Mouse (Mus musculus) ES-CJ7 (cell line): Measurements from ENCODE around the gene Dennd1a.

ENCODE experiments used
- DNase-seq: peaks from one replicate; pipeline ENCODE4 v3.0.0; 2011; ENCODE audit warnings: low read depth, low spot score

Dennd1a gene

DNA sequence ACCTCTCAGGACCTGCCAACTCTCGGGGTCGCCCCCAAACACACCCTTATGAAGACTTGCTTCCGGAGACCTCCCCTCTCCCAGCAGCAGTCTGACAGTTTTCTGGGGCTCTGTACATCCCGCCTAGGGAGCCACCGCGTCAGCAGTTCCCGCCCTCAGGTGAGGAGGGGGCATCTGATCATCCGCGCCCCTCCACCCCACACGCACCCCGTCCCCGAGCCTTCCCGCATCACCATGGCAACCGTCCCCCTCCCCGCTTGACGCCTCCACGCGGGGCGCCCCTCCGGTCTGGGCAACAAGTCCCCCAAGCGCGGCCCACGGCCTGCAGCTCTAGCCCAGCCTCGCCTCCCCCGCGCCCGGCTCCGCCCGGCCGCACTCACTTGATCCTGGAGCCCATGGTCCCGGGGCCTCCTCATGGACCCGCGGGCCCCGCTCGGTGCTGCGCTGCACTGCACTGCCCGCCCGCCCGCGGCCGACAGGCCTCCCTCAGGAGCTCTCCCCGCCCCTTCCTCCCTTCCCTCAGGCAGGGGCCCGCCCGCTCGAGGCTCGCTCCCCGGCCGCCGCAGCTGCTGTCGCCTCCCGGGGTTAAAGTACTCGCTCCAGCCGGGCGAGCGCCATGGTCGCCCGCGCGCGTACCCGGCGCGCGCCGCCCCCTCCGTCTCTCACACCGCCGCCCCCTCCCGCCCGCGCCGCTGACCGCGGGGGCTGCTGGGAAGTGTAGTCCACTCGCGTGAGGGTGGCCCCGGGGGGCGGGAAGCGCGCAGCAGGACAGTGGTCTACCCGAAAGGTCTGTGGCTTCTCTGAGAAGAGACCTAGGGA is at the start of gene Dennd1a:
TSS of gene Dennd1a (minus strand) at position 658 of the 819 bp plus-strand sequence.
- peak; percentile 73 for DNase-seq

DNA sequence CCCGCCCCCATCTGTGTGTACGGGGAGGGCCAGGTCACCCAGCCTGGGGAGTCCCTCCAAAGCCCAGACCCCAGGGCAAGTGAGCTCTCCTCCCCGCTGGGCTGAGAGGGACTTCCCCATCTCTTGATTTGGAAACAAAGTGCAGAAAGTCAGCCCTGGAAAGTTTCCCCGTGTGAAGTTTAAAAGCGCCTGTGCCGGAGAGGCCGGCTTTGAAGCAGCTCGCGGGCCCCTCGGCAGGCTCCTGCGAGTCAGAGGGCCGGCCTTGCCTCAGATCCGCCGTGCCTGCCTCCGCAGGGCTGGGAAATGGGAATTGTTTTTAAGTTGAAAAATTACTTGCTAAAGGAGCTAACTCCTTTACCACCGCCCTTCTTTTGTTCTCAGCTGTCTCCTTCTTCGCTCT is 49.4 kb upstream of the Dennd1a start:
- peak; percentile 31 for DNase-seq

DNA sequence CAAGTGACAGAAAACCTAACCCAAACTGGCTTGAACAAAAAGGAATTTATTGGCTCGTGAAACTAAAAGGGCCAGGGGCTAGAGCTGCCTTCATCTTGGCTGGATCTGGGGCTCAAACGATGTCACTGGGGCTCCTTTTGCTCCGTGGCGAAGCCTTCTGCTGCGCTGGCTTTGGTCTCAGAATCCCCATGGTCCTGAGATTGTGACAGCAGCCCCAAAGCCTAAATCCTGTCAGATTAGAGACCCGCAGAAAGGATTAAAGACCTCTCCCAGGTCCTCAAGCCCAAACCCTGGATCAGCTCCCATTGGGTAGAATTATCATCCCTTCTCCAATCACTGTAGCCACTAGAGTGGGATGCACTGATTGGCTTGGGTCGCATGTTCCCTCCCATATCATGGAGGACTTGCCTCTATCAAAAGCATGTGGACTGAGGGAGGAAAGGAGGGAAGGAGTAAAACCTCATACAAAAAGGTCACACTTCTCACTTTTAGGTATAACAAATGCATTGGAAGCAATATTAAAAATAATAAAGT is 46.5 kb upstream of the Dennd1a start:
- no peak for DNase-seq

DNA sequence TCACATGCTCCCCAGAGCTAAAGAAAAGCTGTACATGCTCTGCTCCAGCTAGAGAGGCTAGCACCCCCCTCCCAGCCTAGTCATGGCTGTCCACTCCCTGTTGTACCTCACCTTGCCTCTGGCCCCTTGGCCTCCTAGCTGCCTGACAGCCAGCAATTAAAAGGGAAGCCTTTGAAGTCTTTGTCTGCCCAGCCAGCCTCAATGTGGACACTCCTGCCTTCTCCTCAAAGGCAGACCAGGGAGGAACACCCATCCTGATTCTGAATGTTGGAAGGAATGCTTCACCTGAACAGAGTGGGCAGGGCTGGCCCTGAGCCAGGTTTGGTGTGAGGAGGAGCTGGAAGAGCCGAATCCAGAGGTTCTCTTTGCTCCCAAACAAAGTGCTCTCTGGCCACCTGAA is 39.5 kb upstream of the Dennd1a start:
- DNase-seq, result no peak

DNA sequence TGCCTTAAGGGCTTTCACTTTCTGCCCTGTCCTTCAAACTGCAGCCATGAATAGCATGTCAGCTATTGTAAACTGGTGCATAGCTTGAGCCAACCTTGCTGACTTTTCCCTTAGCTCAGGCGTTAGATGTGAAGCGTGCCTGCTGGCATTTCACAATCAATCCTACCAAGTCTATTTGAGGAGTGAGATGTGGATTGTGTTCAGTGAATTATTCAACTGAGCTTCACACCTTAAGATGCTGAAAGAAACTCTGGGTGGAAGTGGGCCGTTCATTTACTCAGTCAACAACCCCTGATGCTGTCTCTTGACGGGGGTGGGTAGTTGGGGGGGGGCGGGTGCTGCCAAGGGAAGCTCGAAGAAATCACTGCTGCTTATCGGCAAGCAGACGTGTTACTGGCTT is 36.2 kb upstream of the Dennd1a start:
- DNase-seq, result no peak

DNA sequence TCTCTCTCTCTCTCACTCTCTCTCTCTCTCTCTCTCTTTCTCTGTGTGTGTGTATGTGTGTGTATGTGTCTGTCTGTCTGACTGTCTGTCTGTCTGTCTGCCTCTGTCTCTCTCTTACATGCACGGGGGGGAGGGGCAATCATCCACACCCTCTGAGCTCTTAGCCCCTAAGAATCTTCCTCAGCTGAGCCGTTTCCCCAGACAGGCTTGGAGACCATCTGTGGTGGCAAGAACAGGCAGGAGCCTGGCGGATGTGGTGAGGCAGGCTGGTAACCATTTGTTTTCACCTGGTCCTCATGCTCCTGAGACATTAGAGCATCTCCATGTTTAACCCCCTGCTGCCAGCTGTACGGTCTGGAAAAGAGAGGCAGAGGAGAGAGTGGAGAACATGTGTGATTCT is 33.7 kb upstream of the Dennd1a start:
- no peak for DNase-seq

DNA sequence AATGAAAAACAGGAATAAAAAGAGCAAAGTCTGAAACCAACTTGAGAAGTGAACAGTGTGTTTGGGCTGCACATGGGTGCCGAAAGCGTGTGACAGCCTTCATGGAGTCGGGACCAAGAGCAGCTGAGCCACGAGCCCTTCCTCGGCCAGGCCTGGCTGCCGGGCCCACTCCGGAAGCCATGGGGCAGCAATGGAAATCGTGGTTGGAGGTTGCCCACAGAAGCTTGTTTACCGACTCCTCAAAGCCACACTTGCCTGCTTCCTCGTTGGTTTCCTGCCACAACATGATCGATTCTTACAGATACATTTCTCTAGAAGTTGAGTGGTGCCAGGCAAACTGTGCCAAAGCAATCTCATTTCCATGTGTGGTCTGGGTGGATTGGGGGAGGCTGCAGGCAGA is 31.9 kb upstream of the Dennd1a start:
- DNase-seq, result no peak

DNA sequence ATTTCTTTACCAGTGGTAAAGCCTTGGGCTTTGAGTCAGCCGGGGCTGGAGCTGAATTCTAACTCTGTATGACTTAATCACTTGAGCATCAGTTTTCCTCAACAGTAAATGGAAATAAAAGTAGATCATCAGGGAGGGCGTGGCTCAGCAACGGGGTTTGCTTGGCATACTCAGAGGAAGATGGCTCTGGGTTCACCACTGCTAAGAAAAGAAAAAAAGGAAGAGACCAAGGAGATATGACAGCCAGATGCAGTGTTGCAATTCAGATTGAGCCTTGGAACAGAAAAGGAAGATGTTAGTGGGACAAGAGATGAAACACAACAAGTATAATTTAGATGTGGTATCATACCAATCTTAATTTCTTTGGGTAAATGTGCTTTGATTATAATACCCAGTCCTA is 26.2 kb upstream of the Dennd1a start:
- no peak for DNase-seq

DNA sequence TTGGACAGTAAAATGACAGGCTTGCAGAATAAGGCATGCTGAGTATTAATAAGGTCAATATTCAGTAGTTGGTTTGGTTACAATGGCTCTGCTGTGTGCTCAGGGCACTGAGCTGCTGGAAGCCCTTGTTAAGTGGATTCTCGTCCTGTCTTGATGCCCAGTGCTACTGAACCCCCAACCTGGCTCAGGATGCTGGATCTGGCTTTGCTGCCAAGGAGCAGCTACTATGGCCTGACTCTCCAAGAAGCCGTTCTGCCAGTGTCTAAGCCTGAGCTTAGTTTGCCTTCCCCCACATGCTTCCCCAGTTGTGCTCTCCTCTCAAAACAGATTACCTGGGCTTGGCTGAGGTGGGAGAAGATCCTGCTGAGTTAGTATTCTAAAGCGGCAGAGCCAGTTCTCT is 25.7 kb upstream of the Dennd1a start:
- no peak for DNase-seq

DNA sequence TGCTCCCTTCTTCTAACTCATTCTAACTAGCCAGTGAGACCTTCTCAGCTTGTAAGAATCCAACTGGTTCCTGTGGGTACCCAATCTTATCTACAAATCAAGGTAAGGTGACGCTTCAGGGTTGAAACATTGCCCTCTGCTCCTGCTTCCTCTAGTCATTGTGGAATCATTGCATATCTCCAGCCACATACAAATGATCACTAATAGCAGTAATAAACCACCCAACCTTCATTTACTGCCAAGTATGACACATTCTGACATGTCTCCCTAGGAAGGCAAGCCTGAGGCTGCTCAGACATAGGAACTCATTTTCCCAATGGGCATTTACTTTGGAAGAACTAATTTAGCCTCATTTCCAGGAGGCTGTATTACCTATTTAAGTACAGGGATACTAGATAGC is 18.0 kb upstream of the Dennd1a start:
- no peak for DNase-seq

DNA sequence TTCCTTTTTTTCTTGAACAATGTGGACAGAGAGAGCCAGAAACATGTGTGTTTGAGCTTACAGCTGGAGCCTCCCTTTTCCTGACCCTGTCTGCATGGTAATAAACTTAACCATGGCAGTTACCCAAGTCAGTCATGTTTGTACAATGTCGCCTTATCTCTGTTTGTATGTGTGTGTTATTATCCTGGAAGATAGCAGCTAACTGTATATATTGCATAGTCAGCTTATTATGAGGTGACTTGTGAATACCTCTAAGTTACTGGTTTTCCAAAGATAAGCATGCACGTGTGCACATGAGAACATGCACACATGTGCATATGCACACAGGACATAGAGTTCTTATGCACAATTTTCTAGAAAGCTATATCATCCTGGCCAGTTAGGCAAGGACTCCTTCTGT is 13.8 kb upstream of the Dennd1a start:
- no peak for DNase-seq

DNA sequence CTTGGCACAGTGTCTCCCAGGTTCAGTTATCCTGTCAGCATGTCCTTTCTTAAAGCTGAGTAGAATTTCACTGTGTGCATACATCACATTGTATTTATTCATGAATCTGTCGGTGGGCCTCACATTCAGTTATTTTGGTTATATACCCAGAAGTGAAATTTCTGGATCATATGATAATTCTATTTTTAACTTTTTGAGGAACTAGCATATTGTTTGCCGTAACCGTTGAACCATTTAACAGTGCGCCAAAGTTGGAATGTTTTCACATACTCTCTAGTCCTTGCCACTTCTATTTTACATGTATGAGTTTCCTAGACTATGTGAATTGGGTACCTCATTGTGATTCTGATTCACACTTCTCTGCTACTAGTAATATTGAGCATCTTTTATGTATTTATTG is 8.7 kb upstream of the Dennd1a start:
- no peak for DNase-seq

DNA sequence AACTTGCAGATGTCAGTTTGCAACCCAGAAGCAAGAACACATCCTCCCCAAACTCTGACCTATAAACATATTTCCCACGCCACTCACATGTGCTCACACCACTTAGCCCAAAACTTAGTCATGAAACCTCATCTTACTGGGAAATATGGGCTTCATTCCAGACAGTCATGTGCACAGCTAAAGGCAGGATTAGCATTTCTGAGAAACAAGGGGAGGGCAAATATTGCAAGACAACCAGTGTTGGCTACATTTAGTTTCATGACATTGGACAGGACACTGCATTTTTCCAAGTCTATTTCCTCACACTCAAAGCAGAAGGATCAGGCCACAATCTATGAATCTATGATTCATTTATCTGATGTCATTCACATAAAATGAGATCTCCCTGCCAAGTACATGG is 4.3 kb upstream of the Dennd1a start:
- DNase-seq, result no peak

DNA sequence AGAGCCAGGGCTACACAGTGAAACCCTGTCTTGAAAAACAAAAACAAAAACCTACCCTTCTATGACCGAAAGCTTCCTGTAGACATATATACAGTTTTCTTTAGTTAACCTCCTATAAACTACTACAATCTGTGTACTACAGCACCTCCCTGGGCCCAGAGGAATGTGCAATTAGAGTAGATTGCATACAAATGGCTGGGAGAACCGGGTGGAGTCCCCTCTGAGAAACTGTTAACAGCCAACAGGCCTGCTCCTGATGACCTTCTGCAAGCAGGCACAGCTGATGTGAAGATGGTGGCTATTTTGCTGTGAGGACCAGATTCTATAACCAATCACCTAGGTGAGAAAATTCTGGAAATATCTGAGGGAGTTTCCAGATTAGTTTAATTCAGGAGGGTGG is 1.0 kb upstream of the Dennd1a start:
- peak; percentile 58 for DNase-seq

DNA sequence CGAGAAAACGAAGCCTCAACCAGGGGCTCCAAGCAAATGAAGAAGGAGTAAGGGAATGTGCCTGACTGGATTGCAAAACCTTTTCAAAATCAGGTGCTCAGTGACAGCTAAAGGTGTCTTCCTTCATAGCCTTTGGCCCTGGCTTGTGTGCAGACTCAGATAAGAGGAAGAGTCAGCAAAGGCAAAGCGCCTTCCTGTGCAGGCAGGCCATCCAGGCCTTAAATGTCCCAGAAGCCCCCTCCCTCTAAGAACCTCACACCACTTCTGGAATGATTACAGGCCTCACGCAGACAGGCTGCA is 807 bp downstream of the Dennd1a start:
- DNase-seq, result no peak

DNA sequence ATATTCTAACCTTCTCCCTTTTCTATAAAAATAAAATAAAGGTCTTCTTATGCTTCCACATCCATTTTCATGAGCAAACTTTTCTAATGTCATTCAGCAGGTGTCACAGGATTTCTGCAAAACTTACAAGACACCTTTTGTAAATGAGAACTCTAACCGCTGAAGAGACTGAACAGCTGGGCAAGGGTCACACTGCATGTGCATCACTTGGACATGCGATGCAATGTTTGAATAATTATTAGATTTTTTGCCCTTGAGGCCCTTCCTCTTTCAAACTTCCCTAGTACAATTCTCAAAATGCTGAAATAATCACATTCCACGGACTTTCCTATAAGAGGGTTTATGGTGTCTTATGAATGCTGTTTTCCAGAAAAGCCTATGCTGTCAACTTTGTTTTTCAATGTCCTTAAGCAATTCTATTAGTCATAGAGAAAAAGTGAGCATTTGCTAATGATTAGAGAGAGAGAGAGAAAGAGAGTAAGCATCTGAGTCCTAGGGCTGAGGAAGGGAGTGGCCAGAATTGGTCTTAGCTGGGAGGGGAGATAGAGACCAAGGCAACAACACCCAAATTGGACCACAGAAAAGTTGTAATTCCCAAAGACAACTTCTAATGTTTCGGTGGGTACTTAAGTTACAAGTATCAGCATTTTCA is 1.3 kb downstream of the Dennd1a start:
- DNase-seq, result no peak

DNA sequence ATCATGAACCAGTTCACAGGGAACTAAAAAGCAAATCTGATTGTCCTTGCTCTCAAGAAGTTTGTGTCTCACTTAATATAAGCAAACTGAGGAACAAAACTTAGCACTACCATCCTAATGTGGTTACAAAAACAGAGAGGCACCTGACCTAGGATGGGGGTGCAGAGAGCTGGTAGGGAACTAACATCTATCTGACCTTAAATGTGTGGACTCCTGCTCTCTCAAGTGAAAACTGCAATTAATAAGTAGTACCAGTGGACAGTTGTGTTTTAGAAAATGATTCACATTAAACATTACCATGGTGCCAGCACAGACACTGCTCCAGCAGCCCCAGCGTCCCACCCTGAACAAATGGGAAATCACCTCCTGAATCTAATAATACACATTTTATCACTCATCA is 3.2 kb downstream of the Dennd1a start:
- no peak for DNase-seq

DNA sequence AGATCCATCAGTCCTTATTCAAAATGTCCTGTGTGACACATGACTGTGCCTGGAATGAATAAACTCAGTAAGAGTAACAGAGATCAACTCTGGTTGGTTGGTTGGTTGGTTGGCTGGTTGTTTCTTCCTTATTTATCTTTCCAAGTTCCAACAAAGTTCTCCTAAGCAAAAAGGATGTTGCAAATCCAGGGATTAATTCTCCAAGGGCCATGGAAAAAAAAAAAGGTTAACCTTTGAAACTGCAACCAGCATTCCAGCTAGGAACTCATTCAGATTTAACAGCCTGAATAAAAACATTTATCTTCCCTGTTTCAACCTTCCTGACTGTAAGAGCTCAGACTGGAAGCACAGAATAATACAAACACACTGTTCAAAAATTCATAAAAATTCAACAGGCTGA is 6.8 kb downstream of the Dennd1a start:
- no peak for DNase-seq

DNA sequence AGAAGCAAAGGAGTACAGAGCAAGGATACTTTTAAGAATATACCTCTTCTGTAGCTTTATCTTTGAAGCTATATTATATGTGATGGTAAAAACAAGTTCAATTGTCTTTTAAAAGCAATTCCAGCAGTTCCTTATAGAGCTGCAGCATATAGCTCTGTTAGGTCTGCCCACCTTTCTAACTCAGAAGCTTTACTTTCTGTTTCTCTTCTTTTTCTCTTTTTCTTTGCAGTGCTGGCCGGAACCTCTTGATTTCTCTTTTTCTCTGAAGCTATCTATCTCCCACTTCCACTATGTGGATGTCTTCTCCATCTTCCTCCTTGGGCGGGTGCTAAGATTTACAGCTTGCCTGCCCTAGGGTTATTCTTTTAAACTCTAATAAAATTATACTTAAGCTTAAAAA is 12.2 kb downstream of the Dennd1a start:
- DNase-seq, result no peak

DNA sequence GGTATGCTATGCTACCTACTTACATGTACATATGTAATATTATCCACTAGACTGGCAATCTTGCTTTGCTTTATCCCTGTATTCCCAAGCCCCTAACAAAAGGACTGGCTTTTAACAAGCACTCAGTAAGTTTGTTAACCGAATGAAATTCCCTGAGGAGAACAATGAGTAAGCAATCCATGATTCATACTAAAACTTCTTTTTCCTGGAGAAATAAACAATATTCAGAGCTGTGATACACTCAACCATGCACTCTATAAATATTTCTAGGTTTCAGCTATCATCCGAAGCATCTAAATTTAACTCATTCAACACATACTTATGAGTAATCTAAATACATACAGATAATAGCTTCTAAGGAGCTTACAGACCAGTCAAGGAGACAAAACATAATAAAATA is 23.5 kb downstream of the Dennd1a start:
- DNase-seq, result no peak

DNA sequence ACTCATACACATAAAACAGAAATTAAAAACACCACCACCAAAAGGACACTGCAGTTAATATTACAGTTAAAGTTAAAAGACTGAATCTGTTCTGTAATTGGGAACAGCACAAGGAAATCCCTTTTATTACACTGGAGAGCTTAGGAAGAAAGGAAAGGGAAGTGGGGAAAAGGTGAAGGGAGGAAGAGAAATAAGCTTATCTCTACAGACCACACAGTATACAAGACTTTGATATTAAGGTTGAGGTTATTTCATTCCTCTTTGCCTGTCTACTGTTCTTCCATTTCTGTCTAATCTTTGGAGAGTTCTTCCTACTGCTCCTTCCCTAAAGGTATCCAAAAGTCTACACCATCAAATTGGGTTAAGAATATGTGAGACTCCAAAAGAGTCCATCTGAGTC is 28.1 kb downstream of the Dennd1a start:
- no peak for DNase-seq

DNA sequence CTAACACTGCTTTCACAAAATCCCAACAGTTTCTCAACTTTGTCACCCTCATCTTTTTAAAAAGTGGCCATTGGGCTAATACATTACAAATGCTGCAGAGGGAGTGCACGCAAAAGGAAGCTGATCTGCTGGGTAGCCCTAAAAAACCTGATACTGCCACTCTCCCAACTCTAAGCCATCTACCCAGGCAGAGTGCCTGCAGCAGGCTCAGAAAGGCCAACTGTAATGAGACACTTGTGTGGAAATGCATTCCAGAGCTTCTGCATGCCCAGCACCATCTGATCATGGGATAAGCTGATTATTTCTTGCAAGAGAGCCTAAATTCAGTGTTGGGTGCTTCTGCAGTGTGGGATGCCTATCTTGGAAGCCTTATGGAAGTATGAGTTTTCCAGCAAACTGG is 49.6 kb downstream of the Dennd1a start:
- DNase-seq, result no peak

DNA sequence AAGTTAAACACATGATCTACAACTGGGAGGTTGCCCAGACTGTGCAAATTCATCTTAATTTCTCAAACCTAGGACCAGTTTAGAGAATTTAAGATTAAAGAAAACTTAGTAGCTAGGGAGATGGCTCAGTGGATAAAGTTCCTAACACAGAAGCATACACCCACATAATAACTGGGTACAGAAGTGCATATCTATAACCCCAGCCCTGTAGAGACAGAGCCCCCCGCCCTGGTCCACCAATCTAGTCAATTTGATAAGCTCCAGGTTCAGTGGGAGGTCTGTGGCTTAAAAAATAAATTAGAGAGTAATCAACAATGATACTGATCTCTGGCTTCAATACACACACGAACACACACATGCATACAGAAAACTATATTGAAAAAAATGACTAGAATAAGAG is 51.6 kb downstream of the Dennd1a start:
- DNase-seq, result no peak
